Mouse (Mus musculus): Measurements from ENCODE around the gene Herpud1. TPM values are rescaled to one million over a fixed set of nuclear protein-coding genes. Genes with fewer than 3 reads are reported as not detected.

Gene Herpud1
- polyA plus RNA-seq, 1 experiment from 2014 or later, result 58.4 TPM

- no peak overlapping the region for H3K9ac ChIP-seq
- no peak overlapping the region for H3K4me3 ChIP-seq
- no peaks in the 10 kb centered on the region for H3K36me3 ChIP-seq
- H3K4me1 ChIP-seq, result no peaks in the 10 kb centered on the region
- H3K9me3 ChIP-seq, result no peaks in the 10 kb centered on the region
- ATAC-seq (ENCODE audit: insufficient number of reproducible peaks, insufficient read depth, low FRiP score, low TSS enrichment), result no peak
- no peak overlapping the region for H3K4me2 ChIP-seq (replicated peaks)
- WGBS, result 72% methylated on average over 2 of the region's 2 CpGs
- H3K27ac ChIP-seq, result no peak overlapping the region
- H3K27me3 ChIP-seq, result no peaks in the 10 kb centered on the region
These were observed 9.7 kb upstream of the Herpud1 start for GRCm38 (mm10) chr8:94376580-94376979.

- H3K27me3 ChIP-seq, result no peaks in the 10 kb centered on the region
- no peaks in the 10 kb centered on the region for H3K36me3 ChIP-seq
- H3K4me1 ChIP-seq, result no peaks in the 10 kb centered on the region
- no peak overlapping the region for H3K4me3 ChIP-seq
- ATAC-seq (ENCODE audit: insufficient number of reproducible peaks, insufficient read depth, low FRiP score, low TSS enrichment), result no peak
- WGBS, result 76% methylated on average over 4 of the region's 4 CpGs
- no peak overlapping the region for H3K9ac ChIP-seq
- no peak overlapping the region for H3K4me2 ChIP-seq (replicated peaks)
- no peaks in the 10 kb centered on the region for H3K9me3 ChIP-seq
- H3K27ac ChIP-seq, result no peak overlapping the region
These were observed 9.2 kb upstream of the Herpud1 start for GRCm38 (mm10) chr8:94377031-94377430.

GRCm38 (mm10) chr8:94377714-94378205 lies 8.5 kb upstream of the Herpud1 start:
- Histone ChIP-seq H3K4me3 (no peak overlapping the region), H3K27ac (no peak overlapping the region), H3K4me1 (no peaks in the 10 kb centered on the region), H3K36me3 (no peaks in the 10 kb centered on the region), H3K9ac (no peak overlapping the region), H3K27me3 (no peaks in the 10 kb centered on the region), H3K4me2 (replicated peaks) (no peak overlapping the region), H3K9me3 (no peaks in the 10 kb centered on the region)
- 66% methylated on average over 11 of the region's 11 CpGs for WGBS
- no peak for ATAC-seq (ENCODE audit: insufficient number of reproducible peaks, insufficient read depth, low FRiP score, low TSS enrichment)

DNA sequence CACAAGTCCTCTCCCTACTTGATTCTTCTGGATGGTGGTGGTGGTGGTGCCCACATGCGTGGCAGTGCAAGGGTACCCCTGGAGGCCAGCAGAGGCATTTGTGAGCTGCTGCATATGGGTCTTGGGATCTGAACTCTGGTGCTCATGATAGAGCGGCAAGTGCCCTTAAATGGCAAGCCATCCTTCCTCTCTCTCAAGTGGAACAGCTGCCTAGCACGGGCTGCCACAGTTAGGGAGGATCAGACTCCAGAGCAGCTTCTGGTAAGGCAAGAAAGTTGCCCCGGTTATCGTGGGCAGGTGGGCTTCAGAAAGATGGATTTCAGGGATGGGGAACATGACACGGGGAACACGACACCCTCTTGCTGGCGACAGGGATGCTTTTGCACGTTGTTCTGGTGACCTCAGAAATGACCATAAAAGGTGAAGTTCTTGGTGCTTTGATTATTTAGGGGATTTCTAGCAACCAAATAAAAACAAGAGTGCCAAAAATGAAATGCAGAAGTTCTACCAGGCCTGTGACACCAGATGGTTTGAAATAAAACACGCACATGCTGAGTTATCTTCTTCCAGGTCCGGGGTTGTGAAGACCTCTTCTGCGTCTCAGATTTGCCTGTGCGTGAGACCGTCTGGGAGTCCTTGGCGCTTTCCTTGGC lies 7.3 kb upstream of the Herpud1 start:
- no peak overlapping the region for H3K4me3 ChIP-seq
- H3K36me3 ChIP-seq, result no peaks in the 10 kb centered on the region
- no peak overlapping the region for H3K27ac ChIP-seq
- H3K27me3 ChIP-seq, result no peaks in the 10 kb centered on the region
- no peaks in the 10 kb centered on the region for H3K4me1 ChIP-seq
- no peak overlapping the region for H3K4me2 ChIP-seq (replicated peaks)
- no peak overlapping the region for H3K9ac ChIP-seq
- no peaks in the 10 kb centered on the region for H3K9me3 ChIP-seq
- 85% methylated on average over 15 of the region's 15 CpGs for WGBS
- no peak for ATAC-seq (ENCODE audit: insufficient number of reproducible peaks, insufficient read depth, low FRiP score, low TSS enrichment)

DNA sequence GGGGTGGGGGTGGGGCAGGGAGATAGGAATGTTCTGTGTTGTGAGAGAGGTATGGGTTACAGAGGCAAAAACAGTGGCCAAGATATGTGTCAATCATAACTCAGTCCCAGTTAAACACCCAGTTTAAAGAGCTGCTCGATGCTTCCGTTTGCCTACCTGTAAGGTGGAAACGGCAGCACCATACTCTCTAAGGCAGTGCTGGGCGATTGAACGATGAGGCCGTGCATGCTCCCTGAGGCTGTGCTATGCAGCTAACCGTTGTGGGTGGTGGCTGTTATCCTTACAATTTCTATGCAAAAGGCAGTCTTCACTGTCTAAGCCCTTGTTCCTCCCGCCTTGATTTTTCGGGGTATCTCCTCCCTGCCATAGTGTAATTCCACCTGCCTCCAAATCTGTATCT lies 6.6 kb upstream of the Herpud1 start:
- Histone ChIP-seq H3K9ac (no peak overlapping the region), H3K27ac (no peak overlapping the region), H3K4me3 (no peak overlapping the region), H3K27me3 (no peaks in the 10 kb centered on the region), H3K9me3 (no peaks in the 10 kb centered on the region), H3K4me2 (replicated peaks) (no peak overlapping the region), H3K36me3 (no peaks in the 10 kb centered on the region), H3K4me1 (no peaks in the 10 kb centered on the region)
- WGBS, result 92% methylated on average over 9 of the region's 9 CpGs
- no peak for ATAC-seq (ENCODE audit: insufficient number of reproducible peaks, insufficient read depth, low FRiP score, low TSS enrichment)

GRCm38 (mm10) chr8:94384166-94384565 lies 2.1 kb upstream of the Herpud1 start:
- Histone ChIP-seq H3K27me3 (no peaks in the 10 kb centered on the region), H3K9ac (no peak overlapping the region), H3K36me3 (no peaks in the 10 kb centered on the region), H3K4me1 (peaks cover 9% of the 10 kb centered on the region), H3K4me2 (replicated peaks) (no peak overlapping the region), H3K27ac (no peak overlapping the region), H3K9me3 (no peaks in the 10 kb centered on the region), H3K4me3 (no peak overlapping the region)
- WGBS, result 86% methylated on average over 7 of the region's 7 CpGs
- no peak for ATAC-seq (ENCODE audit: insufficient number of reproducible peaks, insufficient read depth, low FRiP score, low TSS enrichment)

GRCm38 (mm10) chr8:94385506-94386213 lies 578 bp upstream of the Herpud1 start:
- ATAC-seq (ENCODE audit: insufficient number of reproducible peaks, insufficient read depth, low FRiP score, low TSS enrichment), result no peak

GRCm38 (mm10) chr8:94387027-94387684 lies 918 bp downstream of the Herpud1 start:
- ATAC-seq (ENCODE audit: insufficient number of reproducible peaks, insufficient read depth, low FRiP score, low TSS enrichment), result no peak
- Histone ChIP-seq H3K27me3 (no peaks in the 10 kb centered on the region), H3K36me3 (peaks cover 29% of the 10 kb centered on the region), H3K4me2 (replicated peaks) (peak overlapping the region; percentile 91), H3K4me1 (peaks cover 9% of the 10 kb centered on the region), H3K9me3 (no peaks in the 10 kb centered on the region), H3K4me3 (peak overlapping the region; percentile 66), H3K9ac (peak overlapping the region; percentile 84), H3K27ac (no peak overlapping the region)
- under 1% methylated on average over 25 of the region's 25 CpGs for WGBS

More at GRCm38 (mm10) chr8:94385506-94386213, 578 bp upstream of the Herpud1 start:
- Histone ChIP-seq H3K4me3 (peak overlapping the region; percentile 66), H3K27ac (peak overlapping the region; percentile 56), H3K4me1 (peaks cover 9% of the 10 kb centered on the region), H3K9me3 (no peaks in the 10 kb centered on the region), H3K4me2 (replicated peaks) (peak overlapping the region; percentile 91), H3K36me3 (peaks cover 14% of the 10 kb centered on the region), H3K9ac (peak overlapping the region; percentile 84), H3K27me3 (no peaks in the 10 kb centered on the region)
- 27% methylated on average over 20 of the region's 20 CpGs for WGBS

- peaks cover 9% of the 10 kb centered on the region for H3K4me1 ChIP-seq
- H3K4me2 ChIP-seq (replicated peaks), result peak overlapping the region; percentile 91
- H3K9me3 ChIP-seq, result no peaks in the 10 kb centered on the region
- no peak overlapping the region for H3K27ac ChIP-seq
- H3K36me3 ChIP-seq, result peaks cover 35% of the 10 kb centered on the region
- no peak for ATAC-seq (ENCODE audit: insufficient number of reproducible peaks, insufficient read depth, low FRiP score, low TSS enrichment)
- peak overlapping the region; percentile 84 for H3K9ac ChIP-seq
- peak overlapping the region; percentile 66 for H3K4me3 ChIP-seq
- no peaks in the 10 kb centered on the region for H3K27me3 ChIP-seq
- 31% methylated on average over 6 of the region's 6 CpGs for WGBS
These were observed 1.5 kb downstream of the Herpud1 start for GRCm38 (mm10) chr8:94387785-94388184.

- H3K4me2 ChIP-seq (replicated peaks), result no peak overlapping the region
These were observed 3.3 kb downstream of the Herpud1 start for GRCm38 (mm10) chr8:94389531-94389930.

GRCm38 (mm10) chr8:94390429-94390828 lies 4.2 kb downstream of the Herpud1 start:
- no peak overlapping the region for H3K4me3 ChIP-seq
- no peak overlapping the region for H3K4me2 ChIP-seq (replicated peaks)
- peaks cover 54% of the 10 kb centered on the region for H3K36me3 ChIP-seq
- H3K9ac ChIP-seq, result no peak overlapping the region
- no peak for ATAC-seq (ENCODE audit: insufficient number of reproducible peaks, insufficient read depth, low FRiP score, low TSS enrichment)
- no peak overlapping the region for H3K27ac ChIP-seq
- peaks cover 8% of the 10 kb centered on the region for H3K4me1 ChIP-seq
- WGBS, result 94% methylated on average over 6 of the region's 6 CpGs
- no peaks in the 10 kb centered on the region for H3K27me3 ChIP-seq
- no peaks in the 10 kb centered on the region for H3K9me3 ChIP-seq

More at GRCm38 (mm10) chr8:94389531-94389930, 3.3 kb downstream of the Herpud1 start:
- H3K27me3 ChIP-seq, result no peaks in the 10 kb centered on the region
- peaks cover 45% of the 10 kb centered on the region for H3K36me3 ChIP-seq
- no peak overlapping the region for H3K4me3 ChIP-seq
- no peaks in the 10 kb centered on the region for H3K9me3 ChIP-seq
- WGBS, result 84% methylated on average over 6 of the region's 6 CpGs
- H3K4me1 ChIP-seq, result peaks cover 9% of the 10 kb centered on the region
- H3K9ac ChIP-seq, result no peak overlapping the region
- no peak for ATAC-seq (ENCODE audit: insufficient number of reproducible peaks, insufficient read depth, low FRiP score, low TSS enrichment)
- no peak overlapping the region for H3K27ac ChIP-seq

All from embryonic facial prominence, embryonic 12.5 days (tissue).